Mouse (Mus musculus) neural tube, embryonic 11.5 days (tissue): ENCODE measurements around the gene Aldh1a1. TPM values are rescaled to one million over a fixed set of nuclear protein-coding genes. Genes with fewer than 3 reads are reported as not detected.
"Not testable (repeated sequence)": the region's sequence is repeated elsewhere in the genome, so short reads cannot be mapped to it uniquely, and the experiment has no call there.

Source experiments
- ATAC-seq: fragments of 200-750 bp; cut with Nextera tagmentation; 2 replicates; pipeline ENCODE4 v1.8.0; 2017; ENCODE audit warnings: moderate number of reproducible peaks, mild to moderate bottlenecking, moderate TSS enrichment, moderate library complexity; ENCODE audit not compliant: insufficient read depth, low FRiP score, low TSS enrichment
- DNase-seq: peaks from one replicate; pipeline ENCODE4 v3.0.0-alpha.2; 2015; ENCODE audit warnings: low spot score
- H3K27ac ChIP-seq: fragments of 300-500 bp; sonication (generic); 2 replicates; pipeline ENCODE4 v1.5.1; 2014; ENCODE audit warnings: low read depth, mild to moderate bottlenecking, low read length
- H3K27me3 ChIP-seq: fragments of 300-500 bp; sonication (generic); 2 replicates; pipeline ENCODE4 v1.6.1; 2014; ENCODE audit warnings: mild to moderate bottlenecking, low read length, mixed read lengths; ENCODE audit not compliant: control insufficient read depth, insufficient read depth
- H3K36me3 ChIP-seq: fragments of 300-500 bp; sonication (generic); 2 replicates; pipeline ENCODE4 v1.6.1; 2014; ENCODE audit warnings: mild to moderate bottlenecking, low read length, moderate library complexity, mixed read lengths; ENCODE audit not compliant: control insufficient read depth, insufficient read depth
- H3K4me1 ChIP-seq: fragments of 300-500 bp; sonication (generic); 2 replicates; pipeline ENCODE4 v1.6.1; 2014; ENCODE audit warnings: low read length, mixed read lengths; ENCODE audit not compliant: control insufficient read depth, insufficient read depth
- H3K4me2 ChIP-seq: fragments of 300-500 bp; sonication (generic); 2 replicates; pipeline ENCODE4 v1.6.1; 2014; ENCODE audit warnings: low read depth, mild to moderate bottlenecking, moderate library complexity
- H3K4me3 ChIP-seq: fragments of 300-500 bp; sonication (generic); 2 replicates; pipeline ENCODE4 v1.5.1; 2014; ENCODE audit warnings: low read depth, low read length
- H3K9ac ChIP-seq: fragments of 300-500 bp; sonication (generic); 2 replicates; pipeline ENCODE4 v1.6.1; 2014; ENCODE audit warnings: mild to moderate bottlenecking, low read length
- H3K9me3 ChIP-seq: fragments of 300-500 bp; sonication (generic); 2 replicates; pipeline ENCODE4 v1.6.1; 2016; ENCODE audit warnings: low read length; ENCODE audit not compliant: control insufficient read depth
- WGBS: fragments of 180-500 bp; shearing (Covaris S2); extraction: QIAGEN DNeasy Blood & Tissue Kit; methylation state at CpG from one replicate; pipeline ENCODE4 v1.1.7; 2014; 5-methylcytosine and 5-hydroxymethylcytosine counted together
- polyA plus RNA-seq: library from polyadenylated mRNA; unstranded; fragments of >200 nt; fragmentation: Nextera tagmentation; extraction: Ambion mirVana; gene quantifications from 2 replicates; pipeline ENCODE4 v1.2.1, GENCODE M21; 2014

Aldh1a1 gene
- polyA plus RNA-seq, 1 experiment from 2014 or later = not detected

GRCm38 (mm10) chr19:20508609-20509008, 16.1 kb downstream of the Aldh1a1 start:
- 32% methylated on average over 4 of the region's 4 CpGs for WGBS
- no peak overlapping the region for H3K27ac ChIP-seq
- no peaks in the 10 kb centered on the region for H3K27me3 ChIP-seq
- H3K9ac ChIP-seq = no peak overlapping the region
- ATAC-seq (no peak), DNase-seq (no peak)
- H3K4me3 ChIP-seq = no peak overlapping the region
- H3K36me3 ChIP-seq = no peaks in the 10 kb centered on the region
- no peaks in the 10 kb centered on the region for H3K9me3 ChIP-seq
- no peaks in the 10 kb centered on the region for H3K4me1 ChIP-seq
- no peak overlapping the region for H3K4me2 ChIP-seq

GRCm38 (mm10) chr19:20511971-20512370, 19.5 kb downstream of the Aldh1a1 start:
- WGBS = 81% methylated on average over 2 of the region's 2 CpGs
- Histone ChIP-seq H3K27me3 (no peaks in the 10 kb centered on the region), H3K36me3 (no peaks in the 10 kb centered on the region), H3K9me3 (no peaks in the 10 kb centered on the region), H3K4me3 (no peak overlapping the region), H3K27ac (no peak overlapping the region), H3K9ac (no peak overlapping the region), H3K4me1 (no peaks in the 10 kb centered on the region), H3K4me2 (no peak overlapping the region)
- DNase-seq = no peak
- ATAC-seq = no peak

DNA sequence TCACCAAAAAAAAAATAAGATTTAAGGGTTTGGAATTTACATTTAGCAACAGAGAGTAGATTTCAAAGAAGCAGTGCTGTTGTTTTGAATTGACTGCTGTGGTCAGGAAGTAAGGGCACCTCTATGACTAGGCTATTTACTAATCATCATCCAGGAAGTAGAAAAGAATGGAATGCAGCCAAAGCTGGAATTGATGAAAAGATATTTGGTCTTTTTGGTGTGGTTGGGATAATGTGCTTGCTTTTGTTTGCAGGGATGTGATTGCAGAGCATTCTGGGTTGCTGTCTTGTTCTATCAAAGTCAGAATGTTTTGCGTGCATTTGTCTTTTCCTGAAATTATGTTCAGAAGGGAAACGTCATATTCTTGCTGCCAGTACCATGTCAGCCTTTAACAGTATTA, 20.7 kb downstream of the Aldh1a1 start:
- 89% methylated on average over 2 of the region's 2 CpGs for WGBS
- no peak overlapping the region for H3K4me2 ChIP-seq
- no peaks in the 10 kb centered on the region for H3K27me3 ChIP-seq
- H3K36me3 ChIP-seq = no peaks in the 10 kb centered on the region
- DNase-seq = no peak
- no peak overlapping the region for H3K4me3 ChIP-seq
- H3K9me3 ChIP-seq = no peaks in the 10 kb centered on the region
- H3K9ac ChIP-seq = no peak overlapping the region
- no peak overlapping the region for H3K27ac ChIP-seq
- no peak for ATAC-seq
- no peaks in the 10 kb centered on the region for H3K4me1 ChIP-seq

DNA sequence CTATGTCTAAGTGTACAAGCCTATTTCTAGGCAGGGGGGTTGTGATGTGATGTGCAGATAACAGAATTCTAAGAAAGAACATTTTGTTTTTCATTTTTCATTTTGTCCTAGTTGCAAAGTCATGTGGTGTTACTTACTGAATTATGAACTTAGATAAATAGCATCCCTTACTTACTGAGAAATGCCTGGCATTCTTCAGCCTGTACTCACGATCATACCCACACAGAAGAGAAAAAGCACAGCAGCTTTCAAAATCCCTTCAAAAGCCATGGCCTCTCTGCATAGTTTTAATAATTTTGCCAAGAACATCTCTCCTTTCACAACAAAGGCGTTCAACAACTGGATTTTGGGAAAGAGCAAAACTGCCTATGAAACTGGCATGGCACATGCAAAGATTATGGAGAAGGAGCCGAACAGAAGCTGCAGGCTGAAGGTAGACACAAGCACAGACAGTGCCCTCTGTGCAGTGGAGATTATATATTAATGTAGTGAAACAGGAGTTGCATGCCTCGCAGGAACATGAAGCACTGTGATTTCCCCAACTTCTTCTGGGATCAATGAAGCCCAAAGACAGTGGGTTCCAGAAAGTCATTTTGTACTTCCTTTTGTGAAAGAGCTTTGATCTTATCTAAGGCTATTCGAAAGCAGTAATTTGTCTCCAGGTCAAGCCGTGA, 21.3 kb downstream of the Aldh1a1 start:
- no peak overlapping the region for H3K27ac ChIP-seq
- no peaks in the 10 kb centered on the region for H3K36me3 ChIP-seq
- DNase-seq (no peak), ATAC-seq (no peak)
- no peaks in the 10 kb centered on the region for H3K27me3 ChIP-seq
- no peaks in the 10 kb centered on the region for H3K4me1 ChIP-seq
- no peak overlapping the region for H3K9ac ChIP-seq
- H3K4me3 ChIP-seq = no peak overlapping the region
- H3K4me2 ChIP-seq = no peak overlapping the region
- 76% methylated on average over 6 of the region's 6 CpGs for WGBS
- H3K9me3 ChIP-seq = no peaks in the 10 kb centered on the region

DNA sequence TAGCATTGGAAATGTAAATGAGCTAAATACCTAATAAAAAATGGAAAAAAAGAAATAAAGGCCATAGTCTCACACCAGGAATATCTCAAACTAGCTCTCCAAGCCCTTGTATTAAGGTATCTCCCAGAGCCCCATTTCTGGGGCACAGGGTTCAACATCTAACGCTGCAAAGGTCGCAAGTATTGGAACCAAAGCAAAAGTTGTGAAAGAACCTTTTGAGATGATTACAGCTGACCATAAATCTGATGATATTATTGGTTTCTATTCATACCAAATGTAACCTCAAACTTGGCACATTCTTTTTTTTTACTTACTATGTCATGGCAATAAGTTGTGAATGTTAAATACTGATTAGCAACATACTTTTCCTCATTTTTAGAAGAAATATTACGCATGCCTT, 24.0 kb downstream of the Aldh1a1 start:
- ATAC-seq = no peak
- Histone ChIP-seq H3K9me3 (no peaks in the 10 kb centered on the region), H3K9ac (no peak overlapping the region), H3K4me1 (no peaks in the 10 kb centered on the region), H3K4me3 (no peak overlapping the region), H3K36me3 (no peaks in the 10 kb centered on the region), H3K27ac (no peak overlapping the region), H3K27me3 (no peaks in the 10 kb centered on the region), H3K4me2 (no peak overlapping the region)
- no peak for DNase-seq
- 89% methylated on average over 3 of the region's 3 CpGs for WGBS

DNA sequence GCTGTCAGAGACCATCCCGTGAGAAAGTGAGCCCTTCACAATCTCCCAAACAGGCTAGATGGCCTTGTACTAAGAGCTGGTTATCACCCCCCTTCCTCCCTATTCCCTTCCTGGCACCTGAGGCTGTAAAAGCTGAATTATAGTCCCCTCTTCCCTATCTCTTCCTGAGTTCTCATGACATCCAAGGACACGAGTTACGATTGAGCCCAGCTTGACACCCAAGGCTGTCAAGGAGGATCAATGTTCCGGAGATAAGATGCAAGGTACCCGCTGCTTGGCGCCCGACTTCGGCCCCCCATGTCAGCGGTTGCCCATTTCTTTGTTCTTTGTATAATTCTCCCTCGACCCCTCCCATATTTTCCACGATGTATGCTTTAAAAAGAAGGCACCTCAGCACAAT, 36.6 kb downstream of the Aldh1a1 start:
- not testable (repeated sequence) for DNase-seq, H3K27ac ChIP-seq, H3K9ac ChIP-seq, H3K4me1 ChIP-seq, H3K36me3 ChIP-seq, H3K27me3 ChIP-seq, ATAC-seq, H3K9me3 ChIP-seq, H3K4me2 ChIP-seq, H3K4me3 ChIP-seq
- WGBS = 89% methylated on average over 11 of the region's 11 CpGs

DNA sequence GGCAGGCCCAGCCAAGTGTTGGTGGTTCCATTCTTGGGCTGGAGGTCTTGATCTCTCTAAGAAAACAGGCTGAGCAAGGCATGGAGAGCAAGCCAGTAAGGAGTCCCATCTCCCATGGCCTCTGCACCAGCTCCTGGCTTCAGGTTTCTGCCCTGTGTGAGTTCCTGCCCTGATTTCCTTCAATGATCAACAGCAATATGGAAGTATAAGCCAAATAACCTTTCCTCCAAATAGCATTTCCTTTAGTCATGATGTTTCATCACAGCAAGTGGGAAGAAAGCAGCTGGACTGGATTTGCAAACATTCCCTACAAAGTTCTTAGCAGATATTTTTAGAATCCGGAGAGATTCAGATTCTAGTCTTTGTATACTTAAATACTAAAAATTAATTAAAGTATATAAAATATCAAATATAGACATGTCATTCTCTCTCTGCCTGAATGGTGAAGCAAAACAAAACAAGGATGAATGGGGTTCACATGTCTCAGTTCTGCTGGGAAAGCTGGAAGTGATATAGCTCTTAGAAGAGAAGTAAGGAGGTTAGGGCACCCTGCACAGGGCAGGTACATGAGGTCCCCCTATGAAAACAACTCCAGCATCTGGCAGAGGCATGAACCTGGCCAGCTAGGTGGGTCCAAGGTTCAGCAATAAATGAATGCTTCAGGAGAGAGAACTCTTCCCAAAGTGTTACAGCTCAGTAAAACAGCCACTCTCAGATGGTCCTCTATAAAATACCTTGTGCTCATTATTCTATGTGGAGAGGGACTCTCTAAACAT, 37.6 kb downstream of the Aldh1a1 start:
- Histone ChIP-seq H3K27me3 (no peaks in the 10 kb centered on the region), H3K4me3 (no peak overlapping the region), H3K4me2 (no peak overlapping the region), H3K27ac (no peak overlapping the region), H3K9ac (no peak overlapping the region), H3K4me1 (no peaks in the 10 kb centered on the region), H3K36me3 (no peaks in the 10 kb centered on the region), H3K9me3 (no peaks in the 10 kb centered on the region)
- ATAC-seq (no peak), DNase-seq (no peak)
- 94% methylated on average over 1 of the region's 1 CpGs for whole genome bisulfite sequencing

DNA sequence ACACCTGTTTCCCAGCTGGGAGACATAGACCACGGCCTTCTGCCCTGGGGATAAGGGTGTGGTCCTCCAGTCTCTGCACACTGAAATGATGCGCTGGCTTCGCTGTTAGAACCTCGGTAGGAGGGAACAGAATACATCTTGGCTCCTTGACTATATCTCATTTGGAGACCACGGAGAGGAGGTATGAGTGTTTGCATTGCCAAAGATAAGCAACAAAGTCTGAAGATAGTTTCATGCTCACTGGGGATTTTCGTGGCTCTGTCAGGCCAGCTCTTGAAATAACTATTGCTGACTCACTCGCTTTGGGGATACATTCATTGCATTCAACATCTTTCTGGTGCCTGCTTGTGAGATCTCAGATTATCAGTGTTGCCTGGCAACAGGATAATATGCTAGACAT, 44.0 kb downstream of the Aldh1a1 start:
- no peak overlapping the region for H3K9ac ChIP-seq
- DNase-seq = no peak
- ATAC-seq = no peak
- no peak overlapping the region for H3K4me3 ChIP-seq
- no peaks in the 10 kb centered on the region for H3K36me3 ChIP-seq
- H3K4me1 ChIP-seq = no peaks in the 10 kb centered on the region
- H3K27me3 ChIP-seq = no peaks in the 10 kb centered on the region
- WGBS = 84% methylated on average over 7 of the region's 7 CpGs
- no peaks in the 10 kb centered on the region for H3K9me3 ChIP-seq
- no peak overlapping the region for H3K27ac ChIP-seq
- H3K4me2 ChIP-seq = no peak overlapping the region

DNA sequence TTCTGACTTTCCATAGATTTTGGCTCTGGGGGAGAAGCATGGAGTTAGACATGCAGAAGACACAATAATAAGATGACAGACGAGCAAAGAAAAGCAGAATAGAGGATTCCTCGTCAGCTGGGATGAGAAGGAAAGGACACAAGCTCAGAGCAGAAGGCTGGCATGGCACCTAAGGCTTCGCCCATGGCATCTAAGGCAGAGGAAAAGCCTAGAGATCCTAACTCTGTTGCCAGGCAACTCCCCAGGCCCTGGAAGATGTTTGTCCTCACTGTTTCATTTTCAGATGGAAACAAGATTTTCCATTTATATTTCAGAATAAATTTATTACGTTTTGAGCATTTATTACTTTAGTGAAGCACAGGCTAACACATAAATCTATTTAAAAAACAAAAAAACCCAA, 48.5 kb downstream of the Aldh1a1 start:
- Histone ChIP-seq H3K36me3 (no peaks in the 10 kb centered on the region), H3K9ac (no peak overlapping the region), H3K4me1 (no peaks in the 10 kb centered on the region), H3K4me3 (no peak overlapping the region), H3K4me2 (no peak overlapping the region), H3K27me3 (no peaks in the 10 kb centered on the region), H3K9me3 (no peaks in the 10 kb centered on the region), H3K27ac (no peak overlapping the region)
- 74% methylated on average over 4 of the region's 4 CpGs for WGBS
- DNase-seq (no peak), ATAC-seq (no peak)
